Mouse (Mus musculus) G1E (cell line): Measurements from ENCODE around the gene Amhr2. TPM values are rescaled to one million over a fixed set of nuclear protein-coding genes. Genes with fewer than 3 reads are reported as not detected.
A peak's percentile ranks its signal among the peaks of the same experiment; 100 is the strongest.

Source experiments
- ATAC-seq: 2 replicates; pipeline ENCODE4 v1.8.0; 2016; ENCODE audit warnings: mild to moderate bottlenecking; ENCODE audit not compliant: insufficient number of reproducible peaks, poor library complexity, low FRiP score, severe bottlenecking; ENCODE audit errors: extremely low read depth
- DNase-seq: peaks from one replicate; pipeline ENCODE4 v3.0.0; 2012; ENCODE audit warnings: low spot score
- H3K27me3 ChIP-seq: 2 replicates; pipeline ENCODE4 v1.6.1; 2012; ENCODE audit warnings: mild to moderate bottlenecking, low read length, inconsistent platforms; ENCODE audit not compliant: insufficient read depth
- H3K36me3 ChIP-seq: replicated peaks from 2 replicates; pipeline ENCODE3; 2012; ENCODE audit warnings: mild to moderate bottlenecking, inconsistent platforms
- H3K4me1 ChIP-seq: 2 replicates; pipeline ENCODE4 v1.6.1; 2012; ENCODE audit warnings: low read depth, low read length, inconsistent platforms, mixed read lengths; ENCODE audit not compliant: insufficient read depth
- H3K4me3 ChIP-seq: 2 replicates; pipeline ENCODE4 v1.5.1; 2012; ENCODE audit warnings: low read depth, mild to moderate bottlenecking, inconsistent platforms, low read length, moderate library complexity, mixed read lengths
- H3K9me3 ChIP-seq: replicated peaks from 2 replicates; pipeline ENCODE4 v1.6.1; 2012; ENCODE audit warnings: inconsistent platforms
- CTCF ChIP-seq: IDR thresholded peaks from 2 replicates; pipeline ENCODE4 v1.5.1; 2012; ENCODE audit warnings: low read depth, low read length, inconsistent platforms, mixed read lengths
- GATA1 ChIP-seq: IDR thresholded peaks from 2 replicates; pipeline ENCODE4 v1.6.1; 2012; ENCODE audit warnings: borderline replicate concordance, low read length, inconsistent platforms, mixed read lengths
- GATA2 ChIP-seq: IDR thresholded peaks from 2 replicates; pipeline ENCODE4 v1.6.1; 2012; ENCODE audit warnings: low read depth, low read length, inconsistent platforms, borderline replicate concordance
- POLR2AphosphoS5 ChIP-seq: IDR thresholded peaks from 2 replicates; pipeline ENCODE4 v1.6.1; 2012; ENCODE audit warnings: low read depth, low read length, inconsistent platforms; ENCODE audit not compliant: insufficient replicate concordance
- TAL1 ChIP-seq: conservative IDR thresholded peaks from 2 replicates; pipeline ENCODE4 v1.6.1; 2012; ENCODE audit warnings: low read depth, low read length, inconsistent platforms, mixed read lengths
- polyA plus RNA-seq: library from polyadenylated mRNA; stranded (reverse); fragments of >175 nt; gene quantifications from 2 replicates; pipeline ENCODE4 v1.2.3, GENCODE M21; 2012
- total RNA-seq, 2 experiments: library from RNA; stranded (forward) in 1 of 2; stranded (reverse) in 1 of 2; fragments of 200-1000 nt in 1 of 2; fragments of >200 nt in 1 of 2; fragmentation: Nextera tagmentation in 1 of 2; gene quantifications; 2 replicates each; pipeline ENCODE4 v1.2.3; 2014 to 2017

Amhr2 gene
- total and polyA plus RNA-seq, 3 experiments = not detected

- ATAC-seq = no peak
- Histone ChIP-seq H3K4me3 (peak overlapping the region; percentile 14; the same call in 1 of the 2 replicates), H3K4me1 (peaks cover 59% of the 10 kb centered on the region)
These were observed 36.5 kb upstream of the Amhr2 start for GRCm38 (mm10) chr15:102408558-102409130.

GRCm38 (mm10) chr15:102409286-102409685 is 35.9 kb upstream of the Amhr2 start:
- ATAC-seq (no peak), DNase-seq (no peak)
- Histone ChIP-seq H3K36me3 (peaks cover 63% of the 10 kb centered on the region), H3K27me3 (no peaks in the 10 kb centered on the region), H3K4me1 (peaks cover 59% of the 10 kb centered on the region), H3K4me3 (peak overlapping the region; percentile 62; the same call in 1 of the 2 replicates), H3K9me3 (no peaks in the 10 kb centered on the region)
- TF ChIP-seq GATA2 (no peak), CTCF (no peak), GATA1 (no peak), POLR2AphosphoS5 (no peak), TAL1 (no peak)

More at GRCm38 (mm10) chr15:102408558-102409130, 36.5 kb upstream of the Amhr2 start:
- no peak for DNase-seq
- Histone ChIP-seq H3K36me3 (peaks cover 57% of the 10 kb centered on the region), H3K27me3 (no peaks in the 10 kb centered on the region), H3K9me3 (no peaks in the 10 kb centered on the region)
- TF ChIP-seq CTCF (no peak), TAL1 (no peak), POLR2AphosphoS5 (no peak), GATA1 (no peak), GATA2 (no peak)

- Histone ChIP-seq H3K4me3 (no peak overlapping the region; the same call in 1 of the 2 replicates), H3K4me1 (peaks cover 49% of the 10 kb centered on the region), H3K27me3 (no peaks in the 10 kb centered on the region), H3K9me3 (no peaks in the 10 kb centered on the region), H3K36me3 (peaks cover 68% of the 10 kb centered on the region)
- no peak for DNase-seq
- TF ChIP-seq POLR2AphosphoS5 (no peak), CTCF (no peak)
- ATAC-seq = no peak
These were observed 34.1 kb upstream of the Amhr2 start for GRCm38 (mm10) chr15:102411077-102411476.

GRCm38 (mm10) chr15:102413687-102414086 is 31.5 kb upstream of the Amhr2 start:
- Histone ChIP-seq H3K36me3 (peaks cover 67% of the 10 kb centered on the region), H3K27me3 (no peaks in the 10 kb centered on the region), H3K4me3 (no peak overlapping the region), H3K9me3 (no peaks in the 10 kb centered on the region), H3K4me1 (peaks cover 33% of the 10 kb centered on the region)
- no peak for DNase-seq
- ATAC-seq = no peak
- TF ChIP-seq GATA2 (no peak), CTCF (no peak), POLR2AphosphoS5 (no peak), TAL1 (no peak), GATA1 (no peak)

GRCm38 (mm10) chr15:102417524-102417923 is 27.6 kb upstream of the Amhr2 start:
- Histone ChIP-seq H3K27me3 (no peaks in the 10 kb centered on the region), H3K4me3 (no peak overlapping the region), H3K9me3 (no peaks in the 10 kb centered on the region), H3K4me1 (peaks cover 3% of the 10 kb centered on the region; the same call in 1 of the 2 replicates), H3K36me3 (peaks cover 55% of the 10 kb centered on the region)
- ATAC-seq = no peak
- no peak for TF ChIP-seq TAL1
- no peak for DNase-seq

- peaks cover 61% of the 10 kb centered on the region for H3K36me3 ChIP-seq
- ATAC-seq (no peak), DNase-seq (no peak)
- H3K27me3 ChIP-seq = no peaks in the 10 kb centered on the region
- no peak for TF ChIP-seq GATA2
- TF ChIP-seq POLR2AphosphoS5 = no peak
- TF ChIP-seq TAL1 = no peak
- TF ChIP-seq GATA1 = no peak
- no peak for TF ChIP-seq CTCF
- H3K9me3 ChIP-seq = no peaks in the 10 kb centered on the region
- H3K4me1 ChIP-seq = no peaks in the 10 kb centered on the region; the same call in 1 of the 2 replicates
- H3K4me3 ChIP-seq = no peak overlapping the region
These were observed 24.2 kb upstream of the Amhr2 start for GRCm38 (mm10) chr15:102420986-102421385.
